Mouse (Mus musculus) MEL (cell line): Measurements from ENCODE around the gene Rasl11a.

Experiments
- BHLHE40 ChIP-seq: IDR thresholded peaks from 2 replicates; pipeline ENCODE4 v1.6.1; 2012; ENCODE audit warnings: low read depth, mild to moderate bottlenecking, inconsistent platforms, low read length, improper control_type of control experiment, borderline replicate concordance
- CHD1 ChIP-seq: IDR thresholded peaks from 2 replicates; pipeline ENCODE4 v1.6.1; 2012; ENCODE audit warnings: low read depth, mild to moderate bottlenecking, inconsistent platforms, low read length, improper control_type of control experiment
- MEF2A ChIP-seq: IDR thresholded peaks from 2 replicates; pipeline ENCODE4 v1.6.1; 2014; ENCODE audit warnings: low read depth, mild to moderate bottlenecking, inconsistent platforms, low read length, improper control_type of control experiment; ENCODE audit not compliant: poor library complexity, insufficient replicate concordance, severe bottlenecking; ENCODE audit errors: extremely low read depth

GRCm38 (mm10) chr5:146872981-146873631 is 28.2 kb downstream of the Rasl11a start:
- TF ChIP-seq CHD1 (no peak), BHLHE40 (no peak), MEF2A (no peak)
